Mouse (Mus musculus): ENCODE data around the gene Catip.

DNA sequence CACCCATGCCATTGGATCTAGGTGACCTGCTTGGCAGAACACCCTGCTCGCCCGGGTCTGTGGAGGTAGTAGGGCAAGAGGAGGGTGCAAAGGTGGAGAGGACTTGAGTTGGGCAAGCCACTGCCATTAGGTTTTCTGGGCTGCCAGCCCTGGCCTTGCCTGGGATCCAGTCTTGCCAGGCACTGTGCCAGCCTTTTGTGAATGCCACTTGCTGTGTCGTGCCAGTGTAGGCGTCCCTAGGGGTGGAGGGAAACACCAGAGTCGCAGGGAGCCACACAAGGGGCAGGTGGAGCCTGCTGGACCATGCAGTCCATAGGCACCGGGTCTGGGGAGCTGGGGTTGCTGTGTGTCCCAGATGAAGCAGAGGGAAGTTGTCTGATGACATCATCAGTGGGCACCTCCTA lies 21.5 kb upstream of the Catip start:
- TF ChIP-seq CTCF (conservative IDR thresholded peaks at IDR 0.05; ENCODE audit: low read length): no peak
- TF ChIP-seq NANOG (IDR thresholded peaks at IDR 0.05; ENCODE audit: borderline replicate concordance, low read length): no peak
- no peak for TF ChIP-seq POU5F1 (IDR thresholded peaks at IDR 0.05; ENCODE audit: borderline replicate concordance, low read length)

Measured in E14TG2a.4 (cell line).